Mouse (Mus musculus): ENCODE data around the gene Idua. TPM values are rescaled to one million over a fixed set of nuclear protein-coding genes. Genes with fewer than 3 reads are reported as not detected.

The Idua gene
- total RNA-seq, 4 experiments from 2014 or later = 17.9 to 27.3 (median 21.1) TPM

DNA sequence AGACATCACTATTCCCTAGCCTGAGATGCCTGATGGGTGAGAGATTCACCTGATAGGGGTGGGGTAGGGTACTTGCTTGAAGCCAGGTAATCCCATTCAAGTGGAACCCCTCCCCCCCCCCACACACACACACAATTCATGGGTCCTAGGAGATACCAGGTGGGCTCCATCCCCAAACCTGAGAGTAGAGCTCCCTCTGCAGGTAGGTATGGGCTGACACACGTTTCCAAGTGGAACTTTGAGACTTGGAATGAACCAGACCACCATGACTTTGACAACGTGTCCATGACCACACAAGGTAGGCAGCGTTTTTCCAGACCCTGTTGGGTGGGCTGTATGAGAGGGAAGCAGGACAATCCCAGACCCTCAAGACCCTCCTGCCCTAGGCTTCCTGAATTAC is 19.8 kb downstream of the Idua start:
- no peak for DNase-seq (ENCODE audit: low spot score)

DNA sequence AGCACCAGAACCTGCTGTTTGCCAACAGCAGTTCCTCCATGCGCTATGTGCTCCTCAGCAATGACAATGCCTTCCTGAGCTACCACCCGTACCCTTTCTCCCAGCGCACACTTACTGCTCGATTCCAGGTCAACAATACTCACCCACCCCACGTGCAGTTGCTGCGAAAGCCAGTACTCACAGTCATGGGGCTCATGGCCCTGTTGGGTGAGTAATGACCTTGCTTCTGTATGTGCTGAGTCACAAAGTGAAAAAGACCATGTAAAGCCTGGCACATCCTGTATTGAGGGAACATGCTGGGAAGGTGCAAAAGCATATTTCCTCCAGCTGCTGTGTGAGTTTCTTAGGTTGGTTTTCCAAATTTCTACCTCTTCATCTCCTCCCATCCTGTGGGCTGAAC is 20.7 kb downstream of the Idua start:
- DNase-seq (ENCODE audit: low spot score) = no peak

DNA sequence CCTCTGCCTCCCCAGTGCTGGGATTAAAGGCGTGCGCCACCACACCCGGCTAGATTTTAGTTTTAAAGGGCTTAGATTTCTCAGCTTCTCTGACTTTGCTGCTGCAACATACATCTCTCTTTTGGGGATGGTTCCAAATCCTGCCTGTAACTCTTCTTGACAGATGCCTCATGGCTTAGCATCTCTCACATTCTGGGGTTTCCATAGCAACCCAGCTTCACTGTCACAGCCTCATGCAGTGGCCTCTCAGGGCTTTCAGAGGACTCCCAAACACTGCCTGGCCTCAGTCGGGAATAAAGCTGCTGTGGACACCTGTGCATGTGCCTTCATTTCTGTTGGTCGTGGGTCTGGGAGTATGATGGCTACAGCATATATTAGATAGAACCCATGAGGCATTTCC is 29.0 kb downstream of the Idua start:
- no peak for DNase-seq (ENCODE audit: low spot score)

DNA sequence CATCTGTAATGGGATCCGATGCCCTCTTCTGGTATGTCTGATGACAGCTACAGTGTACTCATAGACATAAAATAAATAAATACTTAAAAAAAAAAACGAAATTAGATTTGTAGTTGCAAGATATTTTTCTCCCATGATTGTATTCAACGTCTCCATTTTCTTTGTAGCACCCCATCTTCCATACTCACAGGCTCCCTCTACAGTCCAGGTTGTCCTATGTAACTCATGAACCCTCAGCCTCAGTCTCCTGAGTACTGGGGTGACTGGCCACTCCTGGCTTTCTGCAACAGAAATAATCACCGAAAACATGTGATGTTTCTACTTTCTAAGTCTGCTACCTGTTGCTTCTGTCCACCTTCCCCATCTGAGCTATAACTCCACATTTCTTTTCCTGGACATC is 31.0 kb downstream of the Idua start:
- no peak for DNase-seq (ENCODE audit: low spot score)

DNA sequence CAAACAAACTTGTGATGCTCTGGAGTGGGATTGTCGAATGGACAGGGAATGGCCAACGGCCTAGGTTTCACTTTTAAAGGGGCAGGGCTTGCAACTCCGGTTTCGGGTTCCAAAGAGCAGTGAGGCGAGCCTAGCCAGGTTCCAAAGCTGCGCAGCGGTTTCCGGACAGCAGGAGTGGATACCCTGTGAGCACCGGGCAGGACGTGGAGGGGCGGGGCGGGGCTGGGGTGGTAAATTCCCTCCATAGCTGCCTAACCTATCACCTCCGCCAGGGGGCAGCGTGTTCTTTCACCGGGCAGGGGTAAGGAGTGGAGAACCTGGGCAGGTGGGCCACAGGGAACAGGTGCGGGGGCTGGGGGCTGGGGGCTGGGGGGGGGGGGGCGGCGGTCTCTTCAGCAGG is 32.1 kb downstream of the Idua start, which contains the start of gene Fgfrl1:
TSS of gene Fgfrl1 (plus strand) at position 112 of the 400 bp plus-strand sequence.
- no peak for DNase-seq (ENCODE audit: low spot score)

DNA sequence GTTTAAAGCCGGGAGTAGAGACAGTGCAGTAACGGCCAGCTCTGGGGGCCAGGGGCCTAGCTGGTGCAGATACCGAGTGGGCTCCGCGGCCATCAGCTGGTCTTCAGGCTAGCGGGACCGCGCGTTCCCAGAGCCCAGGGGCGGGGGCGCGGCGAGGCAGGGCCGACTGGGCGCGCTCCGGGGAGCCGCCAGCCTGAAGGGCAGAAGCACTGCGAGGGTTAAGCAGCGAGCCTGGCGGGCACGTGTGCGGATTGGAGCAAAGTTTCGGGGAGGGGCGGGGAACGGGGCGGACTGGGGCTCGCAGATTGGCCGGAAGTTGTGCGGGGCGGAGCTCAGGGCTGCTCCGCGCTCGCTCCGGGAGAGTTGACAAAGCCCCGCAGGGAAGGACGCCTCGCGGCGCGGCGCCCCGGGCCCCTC is 33.7 kb downstream of the Idua start:
- peak; percentile 79 for DNase-seq (ENCODE audit: low spot score)

DNA sequence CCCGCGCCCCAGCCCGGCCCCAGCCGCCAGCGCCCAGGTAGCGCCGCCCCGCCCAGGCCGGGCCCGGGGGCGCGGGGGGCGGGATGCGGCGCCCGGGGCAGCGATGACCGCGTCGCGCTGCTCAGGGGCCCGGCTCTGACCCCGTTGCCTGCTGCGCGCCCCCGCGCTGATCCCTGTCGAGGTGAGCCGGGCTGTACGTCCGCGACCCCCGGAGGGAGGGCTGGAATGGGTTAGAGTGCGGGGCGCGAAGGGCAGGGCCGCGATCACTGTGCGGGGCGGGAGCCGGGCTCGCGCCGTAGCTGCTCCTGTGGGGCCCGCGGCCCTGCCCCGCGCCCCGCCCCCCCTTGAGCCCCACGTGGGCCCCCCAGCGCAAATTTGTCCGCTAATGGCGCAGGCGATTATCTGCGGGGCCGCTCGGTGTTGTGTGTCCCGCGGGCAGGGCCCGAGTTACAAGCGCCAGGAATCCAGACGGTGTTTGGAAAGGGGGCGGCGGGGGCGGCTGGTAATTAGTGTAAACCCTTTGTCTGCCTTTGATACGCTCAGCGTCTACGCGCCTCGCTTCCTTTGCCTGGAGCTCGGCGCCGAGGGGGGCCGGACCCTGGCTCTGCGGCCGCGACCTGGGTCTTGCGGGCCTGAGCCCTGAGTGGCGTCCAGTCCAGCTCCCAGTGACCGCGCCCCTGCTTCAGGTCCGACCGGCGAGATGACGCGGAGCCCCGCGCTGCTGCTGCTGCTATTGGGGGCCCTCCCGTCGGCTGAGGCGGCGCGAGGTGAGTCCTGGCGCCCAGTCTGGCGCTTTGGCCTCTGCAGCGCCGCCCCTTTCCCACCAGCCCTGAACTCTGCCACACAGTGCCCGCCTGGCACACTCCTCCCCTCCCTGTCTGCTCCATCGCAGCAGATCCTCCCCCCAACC is 34.5 kb downstream of the Idua start:
- no peak for DNase-seq (ENCODE audit: low spot score)

DNA sequence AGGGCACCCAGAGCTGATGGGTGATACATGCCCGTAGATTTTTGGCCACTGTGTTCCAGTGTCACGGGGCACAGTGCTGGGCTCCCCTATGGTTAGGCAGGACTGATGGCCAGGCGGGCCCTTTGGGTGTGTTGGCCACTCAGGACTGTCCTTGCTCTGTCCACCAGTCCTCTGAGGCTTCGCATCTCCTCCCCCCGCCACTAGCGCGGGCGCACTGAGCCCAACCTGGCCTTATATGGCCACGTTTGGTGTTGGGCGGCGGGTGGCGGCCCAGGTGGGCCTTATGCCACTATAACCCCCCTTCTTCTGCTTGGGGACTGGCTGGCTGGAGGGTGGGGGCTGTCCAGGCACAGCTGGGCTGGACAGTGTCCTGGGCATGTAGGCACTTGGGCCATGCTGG is 35.7 kb downstream of the Idua start:
- DNase-seq (ENCODE audit: low spot score) = no peak

DNA sequence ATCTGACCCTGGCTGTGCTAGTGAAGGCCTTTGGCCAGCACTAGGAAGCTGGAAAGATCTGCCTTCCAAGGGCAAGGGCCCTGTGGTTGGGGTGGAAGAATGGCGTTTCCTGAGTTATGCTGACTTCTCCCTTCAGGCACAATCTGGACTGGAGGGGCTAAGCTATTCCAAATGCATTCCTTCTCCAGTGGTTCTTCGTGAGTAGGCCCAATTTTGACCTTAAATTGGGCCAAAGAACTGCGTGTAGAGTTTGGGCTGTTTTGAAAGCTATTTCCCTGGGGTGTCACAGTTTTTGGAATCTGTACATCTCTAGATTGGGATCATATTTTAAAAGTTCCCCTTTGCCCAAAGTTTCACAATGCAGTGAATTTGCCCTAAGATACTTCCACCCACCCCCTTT is 36.4 kb downstream of the Idua start:
- no peak for DNase-seq (ENCODE audit: low spot score)

DNA sequence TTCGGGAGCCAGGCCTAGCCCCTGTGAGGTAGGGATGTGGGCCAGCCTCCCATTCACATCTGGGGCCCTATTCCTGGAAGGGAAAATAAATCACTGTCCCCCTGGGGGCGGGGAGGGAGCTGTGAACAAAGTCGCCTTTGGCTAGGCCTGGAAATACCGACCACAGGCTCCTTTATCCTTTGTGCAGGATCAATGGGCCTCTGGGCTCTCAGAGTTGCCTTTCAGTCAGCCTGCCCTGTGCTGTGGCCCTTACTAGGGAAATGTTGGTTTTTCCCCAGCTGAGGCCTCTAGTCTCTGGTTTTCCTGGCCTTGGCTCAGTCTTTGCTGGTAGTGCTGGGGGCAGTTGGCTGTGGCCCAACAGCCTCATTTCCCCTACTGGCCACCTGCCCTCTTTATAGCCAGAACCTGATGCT is 37.2 kb downstream of the Idua start:
- DNase-seq (ENCODE audit: low spot score) = no peak

DNA sequence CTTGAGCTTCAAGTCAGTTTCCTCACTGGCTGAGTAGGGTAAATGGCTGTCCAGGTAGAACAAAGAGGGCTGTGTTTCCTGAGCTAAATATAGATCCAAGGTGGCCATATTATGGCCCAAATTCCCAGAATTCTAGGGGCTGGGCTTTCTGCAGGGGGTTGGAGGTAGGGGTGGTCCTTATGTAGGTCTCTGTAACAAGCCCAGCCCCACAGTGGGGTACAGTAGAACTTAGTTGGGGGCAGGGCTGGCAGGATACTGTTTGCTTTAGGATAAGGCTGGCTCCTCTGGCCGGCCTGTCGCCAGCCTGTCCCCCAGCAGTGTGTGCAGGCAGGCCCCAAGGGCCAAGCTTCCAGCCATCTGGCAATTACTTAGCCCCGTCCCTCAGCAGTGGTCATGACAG is 40.2 kb downstream of the Idua start:
- DNase-seq (ENCODE audit: low spot score) = no peak

DNA sequence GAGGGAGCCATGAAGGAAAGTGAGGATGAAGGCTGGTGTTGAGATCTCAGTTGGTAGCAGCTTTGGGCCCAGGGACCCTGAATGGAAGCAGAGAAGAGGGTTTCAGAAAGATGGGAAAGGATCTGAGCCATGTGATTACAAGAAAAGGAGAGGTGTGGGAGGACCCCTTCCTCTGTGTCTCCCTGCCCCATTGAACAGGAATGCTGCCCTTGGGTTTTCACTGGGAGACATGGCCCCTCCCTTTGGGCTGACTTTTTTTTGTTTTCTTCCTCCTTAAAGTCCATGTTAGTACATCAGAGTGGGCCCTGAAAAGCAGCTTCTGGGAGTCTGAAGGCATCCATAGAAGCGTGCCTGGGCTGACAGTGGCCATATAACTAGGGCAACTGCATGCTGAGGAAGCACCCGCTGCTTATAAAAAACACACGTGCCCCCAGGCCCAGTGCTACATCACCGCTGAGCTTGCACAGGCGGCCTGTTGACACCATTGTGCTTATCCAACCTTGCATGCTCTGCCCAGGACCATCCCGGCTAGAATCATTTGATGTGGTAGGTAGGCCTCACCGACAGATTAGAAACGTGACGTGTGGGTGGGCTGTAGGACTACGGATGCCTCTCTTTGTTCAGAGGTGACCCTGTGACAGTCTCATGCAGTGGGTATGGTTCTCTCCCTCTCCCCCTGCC is 41.4 kb downstream of the Idua start:
- no peak for DNase-seq (ENCODE audit: low spot score)

DNA sequence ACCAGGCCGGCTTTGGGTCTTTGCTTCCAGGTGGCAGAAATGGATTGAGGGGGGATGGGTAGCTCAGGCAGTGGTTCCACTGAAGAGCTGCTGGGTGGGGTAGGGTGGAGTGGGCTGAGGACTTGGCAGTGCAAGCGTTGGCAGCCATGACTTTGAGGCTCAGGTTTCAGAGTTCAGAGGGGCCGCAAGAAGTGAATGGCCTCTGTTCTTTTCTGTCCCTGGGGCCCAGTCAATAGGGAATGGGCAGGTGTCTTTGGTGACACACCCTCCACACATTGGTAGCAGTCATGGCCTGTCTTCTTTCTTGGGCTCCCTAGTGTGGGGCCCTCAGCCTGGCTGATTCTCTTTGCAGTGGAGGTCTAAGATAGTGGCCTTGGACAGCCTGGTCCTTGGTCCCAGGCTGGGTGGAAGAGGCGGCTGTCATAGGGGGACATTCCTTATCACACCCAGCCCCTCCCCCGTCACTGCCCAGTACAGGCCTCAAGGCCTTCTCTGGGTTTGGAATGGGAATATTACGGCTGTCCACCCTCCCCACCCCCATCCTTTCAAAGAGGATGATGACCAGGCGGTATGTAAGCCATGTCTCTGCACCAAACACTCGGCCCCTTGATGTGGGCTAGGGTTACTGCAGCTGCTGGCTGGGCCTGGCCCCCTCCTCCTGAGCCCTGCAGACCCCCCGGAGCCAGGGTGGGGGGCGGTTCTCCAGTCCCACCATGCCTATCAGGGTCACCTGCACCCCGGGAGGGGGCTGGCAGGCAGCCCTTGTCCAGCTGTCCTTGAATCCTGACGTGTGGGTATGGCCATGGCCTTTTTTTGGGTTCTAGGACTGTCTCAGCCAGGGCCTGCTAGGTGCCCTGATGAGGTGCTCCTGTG is 43.9 kb downstream of the Idua start:
- no peak for DNase-seq (ENCODE audit: low spot score)

DNA sequence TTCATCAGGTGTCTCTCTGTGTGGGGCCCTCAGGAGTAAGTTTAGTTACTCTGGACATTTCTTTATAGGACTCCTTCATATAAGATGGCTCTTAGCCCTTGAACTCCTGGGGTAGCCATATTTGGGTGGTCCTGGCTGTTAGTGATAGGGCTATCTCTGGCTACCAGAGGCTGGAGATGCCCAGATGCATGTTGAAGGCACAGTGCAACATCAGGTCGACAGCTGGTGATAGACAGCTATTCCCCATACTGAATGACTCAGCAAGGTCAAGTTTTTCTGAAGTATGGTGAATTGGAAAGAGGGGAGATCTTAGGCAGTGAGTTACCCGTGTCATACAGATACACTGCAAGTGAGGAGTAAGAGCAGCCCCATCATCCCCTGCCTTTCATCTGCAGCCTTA is 47.6 kb downstream of the Idua start:
- no peak for DNase-seq (ENCODE audit: low spot score)

DNA sequence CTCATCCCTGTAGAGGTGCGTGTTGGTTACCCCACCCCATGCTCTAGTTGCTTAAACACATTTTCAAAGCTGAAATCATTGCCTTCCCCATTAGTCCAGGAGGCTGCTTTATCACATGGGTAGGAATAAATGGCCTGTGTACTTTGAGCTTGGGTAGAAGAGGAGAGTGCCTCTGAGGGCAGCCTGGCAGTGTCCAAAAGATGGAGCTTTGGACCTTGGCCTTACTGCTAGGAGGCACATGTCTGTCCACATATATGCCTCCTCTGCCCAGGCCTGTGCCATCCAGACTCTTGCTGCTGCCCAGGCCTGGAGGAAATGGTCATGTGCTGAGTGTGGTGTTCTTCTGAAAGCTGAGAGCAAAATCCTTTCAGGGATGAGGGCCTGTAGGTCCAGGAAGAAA is 48.3 kb downstream of the Idua start:
- DNase-seq (ENCODE audit: low spot score) = no peak

DNA sequence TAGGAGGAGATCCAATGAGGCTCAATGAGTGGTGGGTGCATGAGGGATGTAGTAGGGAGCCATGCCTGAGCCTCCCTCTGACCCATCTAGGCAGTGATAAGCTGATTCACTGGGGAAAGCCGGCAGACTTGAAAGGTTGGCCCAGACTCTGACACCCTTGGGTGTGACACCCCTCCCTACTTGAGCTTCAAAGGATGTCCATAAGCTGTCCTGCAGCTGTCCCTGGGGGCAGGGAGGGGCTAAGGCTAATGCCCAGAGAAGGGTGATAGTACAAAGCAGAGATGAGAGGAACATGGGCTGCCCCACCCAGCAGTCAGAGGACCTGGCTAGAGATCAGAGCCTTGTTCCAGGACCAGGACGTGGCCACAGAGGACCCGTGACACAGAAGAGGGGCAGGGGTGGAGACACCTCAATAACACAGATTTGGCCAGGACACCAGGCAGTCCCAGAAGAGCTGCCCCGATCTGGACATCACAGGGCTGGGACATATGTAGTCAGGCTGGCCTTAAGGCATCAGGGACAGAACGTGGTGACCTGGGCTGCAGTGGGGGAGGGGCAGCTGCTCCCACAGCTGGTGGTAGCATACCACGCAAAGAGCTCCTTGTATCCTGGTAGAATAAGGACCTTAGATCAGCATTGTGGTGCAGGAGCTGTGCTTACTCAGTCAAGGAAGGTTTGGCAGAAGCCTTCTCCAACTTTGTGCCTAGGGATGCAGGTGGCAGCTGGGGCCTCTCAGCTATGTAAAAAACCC is 49.0 kb downstream of the Idua start:
- no peak for DNase-seq (ENCODE audit: low spot score)

DNA sequence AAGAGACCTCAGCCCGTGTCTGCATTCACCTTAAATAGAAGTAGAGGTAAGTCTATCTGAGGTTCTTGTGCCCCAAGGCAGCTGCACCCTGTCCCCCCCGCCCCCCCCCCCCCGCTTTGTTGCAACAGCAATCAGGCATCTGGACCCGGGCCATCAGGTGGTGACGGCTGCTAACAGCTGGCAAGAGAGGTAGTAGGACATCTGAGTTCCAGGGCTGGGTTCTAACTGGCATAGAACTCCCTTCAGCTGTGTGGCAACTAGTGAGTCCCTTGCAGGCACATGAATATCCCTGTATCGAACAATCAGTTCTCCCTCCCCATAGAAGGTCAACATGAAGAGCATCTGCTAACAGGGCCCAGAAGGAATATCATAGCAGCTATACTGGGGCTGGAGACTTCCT is 51.8 kb downstream of the Idua start:
- DNase-seq (ENCODE audit: low spot score) = no peak

DNA sequence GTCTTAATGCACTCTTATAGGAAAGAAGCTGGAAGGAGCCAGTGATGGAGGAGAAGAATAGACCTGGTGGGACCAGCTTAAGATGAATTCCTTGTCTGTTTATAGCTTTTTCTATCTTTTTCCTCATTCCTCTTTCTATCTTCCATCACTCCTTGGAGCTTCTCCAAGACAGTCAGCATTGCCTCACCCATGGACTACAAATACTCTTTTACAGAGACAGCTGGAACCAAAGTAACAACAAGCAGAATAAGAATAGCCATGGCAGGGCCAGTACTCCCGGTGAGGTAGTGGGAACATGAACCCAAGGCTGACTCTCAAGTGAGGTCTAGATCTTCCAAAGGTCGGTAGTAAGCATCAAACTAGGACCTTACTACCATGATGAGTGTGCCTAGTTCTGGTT is 53.0 kb downstream of the Idua start:
- no peak for DNase-seq (ENCODE audit: low spot score)

DNA sequence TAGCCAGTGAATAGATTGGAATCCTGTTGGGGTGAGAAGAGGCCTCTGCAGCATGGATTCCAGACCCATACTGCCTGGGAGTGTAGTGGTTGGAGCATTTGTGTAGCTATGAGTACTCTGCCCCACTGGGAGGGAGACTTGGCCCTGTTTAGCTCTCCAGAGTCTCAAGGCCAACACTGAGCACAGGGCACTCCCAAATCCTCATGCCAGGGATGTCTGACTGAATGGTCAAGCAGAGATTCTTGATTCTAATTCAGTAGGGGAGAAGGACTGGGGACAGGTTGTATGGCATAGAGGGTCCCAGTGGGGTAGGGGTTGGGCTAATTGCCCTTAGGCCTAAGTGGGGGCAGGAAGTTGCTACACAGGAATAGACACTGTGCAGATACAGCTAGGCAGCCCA is 53.6 kb downstream of the Idua start:
- no peak for DNase-seq (ENCODE audit: low spot score)

DNA sequence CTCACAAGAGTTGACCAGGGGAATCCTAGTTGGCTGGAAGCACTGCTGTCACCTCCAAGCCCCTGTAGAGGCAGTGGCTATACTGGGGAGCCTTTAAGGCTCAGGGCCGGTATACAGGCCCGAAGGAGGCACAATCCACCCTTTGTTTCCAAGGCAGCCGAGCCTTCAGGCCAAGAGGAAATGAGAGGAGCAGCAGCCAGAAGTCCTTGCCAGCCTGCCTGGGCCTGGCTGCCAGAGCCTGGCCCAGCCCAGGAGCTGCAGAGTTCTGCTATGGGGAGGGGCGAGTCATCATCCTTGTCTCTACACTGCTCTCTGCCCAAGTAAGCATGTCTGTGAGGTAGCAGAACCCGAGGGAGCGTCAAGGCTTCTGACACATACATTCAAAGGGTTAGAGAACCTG is 54.0 kb downstream of the Idua start:
- no peak for DNase-seq (ENCODE audit: low spot score)

DNA sequence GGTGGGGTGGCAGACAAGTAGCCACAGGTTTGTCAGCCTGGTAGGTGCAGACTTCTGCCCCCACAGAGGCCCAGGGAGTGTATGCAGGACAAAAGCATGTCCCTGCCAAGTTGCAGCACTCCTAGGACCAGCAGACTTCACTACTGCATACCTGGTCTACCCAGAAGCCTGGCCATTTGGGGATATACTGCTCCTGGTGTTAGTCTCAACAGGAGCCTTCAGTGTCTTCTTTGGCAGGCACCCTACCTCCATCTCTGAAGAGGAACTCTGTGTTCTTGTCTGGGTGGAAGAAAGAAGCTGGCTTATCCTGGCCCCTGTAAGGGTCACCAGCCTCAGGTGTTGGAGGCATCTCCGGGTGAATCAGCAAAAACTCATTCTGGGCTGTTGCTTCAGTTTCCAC is 55.8 kb downstream of the Idua start:
- DNase-seq (ENCODE audit: low spot score) = no peak
